Mouse (Mus musculus) intestine, embryonic 14.5 days (tissue): ENCODE measurements at regions not wholly inside any gene's neighbourhood (a gene's known extent, or its start where the extent isn't known, plus 50 kb on each side); places are given as distances from the start of the nearest gene placed in this dataset.

Experiments used
- ATAC-seq: fragments of 200-750 bp; cut with Nextera tagmentation; replicated peaks from 2 replicates; pipeline ENCODE4 v1.8.0; 2017; ENCODE audit warnings: low read depth, moderate number of reproducible peaks, moderate TSS enrichment, moderate library complexity; ENCODE audit not compliant: low FRiP score, low TSS enrichment
- DNase-seq: peaks from one replicate; pipeline ENCODE4 v3.0.0-alpha.2; 2018; ENCODE audit warnings: low spot score
- H3K27ac ChIP-seq: fragments of 300-500 bp; sonication (generic); 2 replicates; pipeline ENCODE4 v1.5.1; 2014; ENCODE audit warnings: low read depth, mild to moderate bottlenecking, control low read depth
- H3K27me3 ChIP-seq: fragments of 300-500 bp; sonication (generic); replicated peaks from 2 replicates; pipeline ENCODE4 v1.6.1; 2014; ENCODE audit warnings: low read length, control low read depth; ENCODE audit not compliant: control insufficient read depth, insufficient read depth
- H3K36me3 ChIP-seq: fragments of 300-500 bp; sonication (generic); 2 replicates; pipeline ENCODE4 v1.6.1; 2014; ENCODE audit warnings: low read length, control low read depth; ENCODE audit not compliant: control insufficient read depth, insufficient read depth
- H3K4me1 ChIP-seq: fragments of 300-500 bp; sonication (generic); replicated peaks from 2 replicates; pipeline ENCODE4 v1.6.1; 2014; ENCODE audit warnings: low read length, control low read depth, mixed read lengths; ENCODE audit not compliant: control insufficient read depth, insufficient read depth
- H3K4me2 ChIP-seq: fragments of 300-500 bp; sonication (generic); 2 replicates; pipeline ENCODE4 v1.6.1; 2014; ENCODE audit warnings: low read length
- H3K4me3 ChIP-seq: fragments of 300-500 bp; sonication (generic); 2 replicates; pipeline ENCODE4 v1.5.1; 2014; ENCODE audit warnings: low read depth, low read length, control low read depth, mixed read lengths
- H3K9ac ChIP-seq: fragments of 300-500 bp; sonication (generic); 2 replicates; pipeline ENCODE4 v1.6.1; 2014; ENCODE audit warnings: mild to moderate bottlenecking, low read length
- H3K9me3 ChIP-seq: fragments of 300-500 bp; sonication (generic); 2 replicates; pipeline ENCODE4 v1.6.1; 2016; ENCODE audit warnings: low read length, control low read depth; ENCODE audit not compliant: control insufficient read depth
- WGBS: fragments of 180-500 bp; shearing (Covaris S2); extraction: QIAGEN DNeasy Blood & Tissue Kit; methylation state at CpG from one replicate; pipeline ENCODE4 v1.1.7; 2014; 5-methylcytosine and 5-hydroxymethylcytosine counted together

GRCm38 (mm10) chr11:79766036-79766435, 175.0 kb downstream of the Rab11fip4 start:
- no peaks in the 10 kb centered on the region for H3K36me3 ChIP-seq
- H3K4me2 ChIP-seq: no peak overlapping the region
- no peak overlapping the region for H3K9ac ChIP-seq
- WGBS: 93% methylated on average over 2 of the region's 2 CpGs
- H3K27ac ChIP-seq: no peak overlapping the region
- ATAC-seq (no peak), DNase-seq (no peak)
- no peaks in the 10 kb centered on the region for H3K4me1 ChIP-seq
- H3K9me3 ChIP-seq: 0 out of 2 replicates have a peak, but pooled peaks cover 3% of the 10 kb centered on the region
- no peak overlapping the region for H3K4me3 ChIP-seq
- H3K27me3 ChIP-seq: no peaks in the 10 kb centered on the region

GRCm38 (mm10) chr11:79765396-79765795, 174.4 kb downstream of the Rab11fip4 start:
- DNase-seq (no peak), ATAC-seq (no peak)
- 41% methylated on average over 2 of the region's 2 CpGs for WGBS
- H3K36me3 ChIP-seq: no peaks in the 10 kb centered on the region
- no peak overlapping the region for H3K4me3 ChIP-seq
- 0 out of 2 replicates have a peak, but pooled peaks cover 3% of the 10 kb centered on the region for H3K9me3 ChIP-seq
- no peak overlapping the region for H3K27ac ChIP-seq
- H3K4me2 ChIP-seq: no peak overlapping the region
- H3K9ac ChIP-seq: no peak overlapping the region
- H3K4me1 ChIP-seq: no peaks in the 10 kb centered on the region
- no peaks in the 10 kb centered on the region for H3K27me3 ChIP-seq

DNA sequence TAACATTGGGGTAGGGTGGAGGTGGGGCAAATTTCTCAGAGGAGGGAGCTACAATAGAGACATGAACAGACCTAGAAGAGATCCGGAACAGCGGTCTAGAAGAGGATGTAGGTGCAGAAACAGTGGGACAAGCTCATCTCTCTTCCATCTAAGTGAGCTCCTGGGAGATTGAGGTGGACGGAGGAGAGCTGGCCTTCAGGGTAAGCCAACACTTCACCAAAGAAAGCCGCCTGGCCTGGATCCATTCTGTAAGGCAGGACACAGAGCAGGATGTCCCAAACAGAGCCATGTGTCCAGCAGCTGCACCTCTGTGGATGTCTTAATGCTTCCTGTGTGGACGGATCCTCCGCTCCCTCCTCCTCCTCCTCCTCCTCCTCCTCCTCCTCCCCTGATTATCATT, 173.0 kb downstream of the Rab11fip4 start:
- H3K4me1 ChIP-seq: no peaks in the 10 kb centered on the region
- ATAC-seq (no peak), DNase-seq (no peak)
- no peaks in the 10 kb centered on the region for H3K27me3 ChIP-seq
- no peak overlapping the region for H3K9ac ChIP-seq
- WGBS: 71% methylated on average over 6 of the region's 6 CpGs
- no peaks in the 10 kb centered on the region for H3K36me3 ChIP-seq
- no peak overlapping the region for H3K4me3 ChIP-seq
- H3K27ac ChIP-seq: no peak overlapping the region
- no peak overlapping the region for H3K4me2 ChIP-seq
- 0 out of 2 replicates have a peak, but pooled peaks cover under 1% of the 10 kb centered on the region for H3K9me3 ChIP-seq

DNA sequence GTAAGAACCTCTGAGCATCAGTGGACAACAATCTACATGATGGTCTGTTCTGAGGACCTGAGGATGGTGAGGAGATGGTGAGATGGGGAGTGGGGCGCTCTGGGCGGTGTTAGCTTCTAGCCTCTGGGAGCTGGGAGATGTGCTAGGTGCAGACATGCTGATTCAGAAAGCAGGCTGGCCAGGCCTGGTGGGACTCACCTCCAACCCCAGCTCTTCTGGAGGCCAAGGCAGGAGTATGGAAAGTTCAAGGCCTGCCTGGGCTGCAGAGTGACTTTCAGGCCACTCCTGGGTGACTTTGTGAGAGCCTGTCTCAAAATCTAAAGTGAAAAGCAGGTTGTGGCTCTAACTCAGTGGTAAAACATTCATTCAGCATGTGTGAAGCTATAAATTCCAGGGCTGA, 171.6 kb downstream of the Rab11fip4 start:
- no peaks in the 10 kb centered on the region for H3K27me3 ChIP-seq
- no peaks in the 10 kb centered on the region for H3K36me3 ChIP-seq
- no peak overlapping the region for H3K4me2 ChIP-seq
- WGBS: 94% methylated on average over 2 of the region's 2 CpGs
- H3K9ac ChIP-seq: no peak overlapping the region
- no peak overlapping the region for H3K4me3 ChIP-seq
- no peak for ATAC-seq
- no peak for DNase-seq
- no peaks in the 10 kb centered on the region for H3K4me1 ChIP-seq
- H3K27ac ChIP-seq: no peak overlapping the region
- H3K9me3 ChIP-seq: no peaks in the 10 kb centered on the region

DNA sequence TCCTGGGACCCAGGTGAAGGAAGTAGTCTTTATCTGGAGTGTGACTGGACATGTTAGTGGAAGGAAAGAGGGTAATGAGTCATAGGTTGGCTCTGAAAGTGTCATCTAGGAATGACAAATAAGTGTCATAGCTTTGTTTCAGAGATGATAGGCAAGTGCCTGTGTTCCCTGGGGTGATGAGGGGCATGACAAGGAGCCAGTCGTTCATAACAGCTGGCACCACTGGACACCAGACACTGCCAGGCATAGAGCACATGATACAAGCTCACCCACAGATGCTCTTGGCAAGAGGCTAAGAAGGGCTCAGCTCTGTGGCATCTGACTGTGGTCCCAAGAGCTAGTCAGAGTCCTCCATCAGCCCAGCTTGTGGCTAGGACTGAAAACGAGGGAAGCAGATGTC, 171.0 kb downstream of the Rab11fip4 start:
- 56% methylated on average over 2 of the region's 2 CpGs for WGBS
- no peaks in the 10 kb centered on the region for H3K4me1 ChIP-seq
- H3K4me2 ChIP-seq: no peak overlapping the region
- no peak for DNase-seq
- ATAC-seq: no peak
- H3K27me3 ChIP-seq: no peaks in the 10 kb centered on the region
- H3K36me3 ChIP-seq: no peaks in the 10 kb centered on the region
- H3K9me3 ChIP-seq: no peaks in the 10 kb centered on the region
- no peak overlapping the region for H3K4me3 ChIP-seq
- H3K9ac ChIP-seq: no peak overlapping the region
- no peak overlapping the region for H3K27ac ChIP-seq

- WGBS: 90% methylated on average over 4 of the region's 4 CpGs
- no peaks in the 10 kb centered on the region for H3K9me3 ChIP-seq
- H3K36me3 ChIP-seq: no peaks in the 10 kb centered on the region
- ATAC-seq: no peak
- no peak overlapping the region for H3K4me2 ChIP-seq
- no peak overlapping the region for H3K4me3 ChIP-seq
- no peaks in the 10 kb centered on the region for H3K4me1 ChIP-seq
- no peak overlapping the region for H3K9ac ChIP-seq
- DNase-seq: no peak
- H3K27ac ChIP-seq: no peak overlapping the region
- no peaks in the 10 kb centered on the region for H3K27me3 ChIP-seq
These were observed 169.5 kb downstream of the Rab11fip4 start for GRCm38 (mm10) chr11:79760533-79760932.

DNA sequence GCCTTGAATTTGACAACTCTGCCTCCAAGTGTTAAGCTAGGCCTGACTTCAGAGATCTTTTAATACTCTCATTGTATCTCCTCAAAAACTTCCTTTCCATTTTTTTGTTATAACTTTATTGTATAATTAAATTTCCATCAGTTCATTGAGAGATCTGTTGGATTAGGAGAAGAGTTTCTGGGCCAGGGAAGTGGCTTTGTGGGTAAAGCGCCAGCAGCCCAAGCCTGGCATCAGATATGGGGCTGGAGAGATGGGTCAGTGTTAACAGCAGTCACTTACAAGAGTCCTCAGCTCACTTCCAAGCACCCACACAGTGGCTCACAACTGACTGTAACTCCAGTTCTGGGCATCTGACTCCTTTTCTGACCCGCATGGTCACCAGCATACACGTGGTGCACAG, 167.3 kb downstream of the Rab11fip4 start:
- H3K4me3 ChIP-seq: no peak overlapping the region
- no peak for DNase-seq
- H3K36me3 ChIP-seq: no peaks in the 10 kb centered on the region
- no peak overlapping the region for H3K4me2 ChIP-seq
- H3K4me1 ChIP-seq: no peaks in the 10 kb centered on the region
- H3K27me3 ChIP-seq: no peaks in the 10 kb centered on the region
- no peak for ATAC-seq
- H3K9me3 ChIP-seq: no peaks in the 10 kb centered on the region
- 93% methylated on average over 3 of the region's 3 CpGs for WGBS
- no peak overlapping the region for H3K27ac ChIP-seq
- no peak overlapping the region for H3K9ac ChIP-seq

- no peak overlapping the region for H3K9ac ChIP-seq
- H3K4me1 ChIP-seq: no peaks in the 10 kb centered on the region
- ATAC-seq: no peak
- H3K27ac ChIP-seq: no peak overlapping the region
- H3K4me3 ChIP-seq: no peak overlapping the region
- DNase-seq: no peak
- H3K4me2 ChIP-seq: no peak overlapping the region
- no peaks in the 10 kb centered on the region for H3K9me3 ChIP-seq
- WGBS: 82% methylated on average over 5 of the region's 5 CpGs
- H3K27me3 ChIP-seq: no peaks in the 10 kb centered on the region
- H3K36me3 ChIP-seq: no peaks in the 10 kb centered on the region
These were observed 166.6 kb downstream of the Rab11fip4 start for GRCm38 (mm10) chr11:79757513-79758071.

DNA sequence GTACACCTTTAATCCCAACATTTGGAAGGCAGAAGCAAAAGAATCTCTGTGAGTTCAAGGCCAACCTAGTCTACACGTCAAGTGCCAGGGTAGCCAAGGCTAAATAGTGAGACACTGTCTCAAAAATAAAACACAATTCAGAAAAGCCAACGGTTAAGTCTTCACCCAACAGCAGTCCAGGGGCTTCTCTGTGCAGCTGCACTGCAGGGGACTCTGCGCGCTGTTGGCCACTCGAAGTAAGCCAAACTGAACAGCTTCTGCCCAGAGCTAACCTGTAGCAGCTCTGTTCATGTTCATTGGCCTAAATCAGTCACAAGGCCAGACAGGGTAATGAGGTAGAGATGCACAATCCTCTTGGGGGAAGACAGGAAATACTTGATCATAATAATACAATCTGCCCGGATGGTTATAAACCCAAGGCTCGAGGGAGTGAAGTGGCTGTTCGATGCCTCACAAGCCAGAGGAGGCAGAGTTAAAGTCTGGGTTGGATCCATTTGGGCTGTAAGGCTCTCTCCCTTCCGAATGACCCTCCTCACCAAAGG, 165.4 kb downstream of the Rab11fip4 start:
- no peaks in the 10 kb centered on the region for H3K4me1 ChIP-seq
- DNase-seq (no peak), ATAC-seq (no peak)
- H3K27me3 ChIP-seq: no peaks in the 10 kb centered on the region
- no peaks in the 10 kb centered on the region for H3K9me3 ChIP-seq
- WGBS: 76% methylated on average over 9 of the region's 9 CpGs
- H3K36me3 ChIP-seq: no peaks in the 10 kb centered on the region
- no peak overlapping the region for H3K4me2 ChIP-seq
- H3K4me3 ChIP-seq: no peak overlapping the region
- H3K9ac ChIP-seq: no peak overlapping the region
- no peak overlapping the region for H3K27ac ChIP-seq
